Mouse (Mus musculus) thymus, adult 2 months (tissue): Measurements from ENCODE around the gene Ccdc138. TPM values are rescaled to one million over a fixed set of nuclear protein-coding genes. Genes with fewer than 3 reads are reported as not detected.

ENCODE experiments used
- DNase-seq: peaks from one replicate; pipeline ENCODE4 v3.0.0; 2021
- H3K27ac ChIP-seq: fragments of 200-500 bp; 2 replicates; pipeline ENCODE4 v1.5.1; 2012; ENCODE audit warnings: low read length, control low read depth; ENCODE audit not compliant: control insufficient read depth, insufficient read depth
- H3K27me3 ChIP-seq: fragments of 200-500 bp; 2 replicates; pipeline ENCODE4 v1.6.1; 2012; ENCODE audit warnings: mild to moderate bottlenecking, low read length, moderate library complexity, mixed read lengths; ENCODE audit not compliant: control insufficient read depth, insufficient read depth
- H3K36me3 ChIP-seq: fragments of 200-500 bp; 2 replicates; pipeline ENCODE4 v1.6.1; 2012; ENCODE audit warnings: mild to moderate bottlenecking, low read length, moderate library complexity; ENCODE audit not compliant: control insufficient read depth, insufficient read depth
- H3K4me1 ChIP-seq: fragments of 200-500 bp; replicated peaks from 2 replicates; pipeline ENCODE4 v1.6.1; 2012; ENCODE audit warnings: low read length; ENCODE audit not compliant: control insufficient read depth, insufficient read depth
- H3K4me3 ChIP-seq: fragments of 200-500 bp; 2 replicates; pipeline ENCODE4 v1.5.1; 2012; ENCODE audit warnings: mild to moderate bottlenecking, low read length, control low read depth, moderate library complexity; ENCODE audit not compliant: control insufficient read depth, insufficient read depth
- CTCF ChIP-seq: fragments of 200-500 bp; IDR thresholded peaks from 2 replicates; pipeline ENCODE4 v1.5.1; 2012; ENCODE audit warnings: mild to moderate bottlenecking, control low read depth, low read length, moderate library complexity, borderline replicate concordance; ENCODE audit not compliant: control insufficient read depth, poor library complexity, insufficient read depth; ENCODE audit errors: extremely low read depth
- POLR2A ChIP-seq: fragments of 200-500 bp; IDR thresholded peaks from 2 replicates; pipeline ENCODE4 v1.6.1; 2012; ENCODE audit warnings: mild to moderate bottlenecking, low read length, control low read depth, moderate library complexity; ENCODE audit not compliant: control insufficient read depth, poor library complexity, insufficient read depth; ENCODE audit errors: extremely low read depth
- WGBS: fragments of 180-500 bp; shearing (Covaris S2); methylation state at CpG from one replicate; pipeline ENCODE4 v1.1.7; 2018; 5-methylcytosine and 5-hydroxymethylcytosine counted together
- polyA plus RNA-seq: library from polyadenylated mRNA; depleted of rRNA; stranded (reverse); fragments of >200 nt; gene quantifications from 2 replicates; pipeline ENCODE4 v1.2.3, GENCODE M21; 2012

Gene Ccdc138
- polyA plus RNA-seq, 1 experiment, result 1.2 TPM

DNA sequence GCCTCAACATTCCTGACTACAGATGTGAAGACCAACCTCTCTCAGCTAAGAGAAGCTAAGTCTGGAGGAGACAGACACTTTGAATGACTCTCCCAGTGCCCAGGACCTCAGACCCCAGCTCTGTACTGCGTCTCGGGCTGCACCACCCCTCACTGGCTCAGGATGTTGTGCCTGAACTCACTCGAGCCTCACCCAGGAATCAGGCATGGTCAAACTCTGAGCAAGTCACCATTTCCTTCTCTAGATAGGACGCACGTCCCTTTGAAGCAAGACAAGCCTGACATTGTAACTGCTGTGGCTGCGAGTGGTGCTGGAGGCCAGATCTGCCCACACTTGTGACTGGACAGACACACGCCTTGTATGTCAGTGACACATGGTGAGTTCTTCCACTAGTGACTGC, 104.2 kb downstream of the Ccdc138 start:
- WGBS, result 86% methylated on average over 7 of the region's 7 CpGs
- no peak for DNase-seq
- no peak for TF ChIP-seq POLR2A
- no peak for TF ChIP-seq CTCF
- Histone ChIP-seq H3K27ac (no peak overlapping the region), H3K4me3 (no peak overlapping the region), H3K4me1 (no peaks in the 10 kb centered on the region), H3K36me3 (no peaks in the 10 kb centered on the region), H3K27me3 (no peaks in the 10 kb centered on the region)

DNA sequence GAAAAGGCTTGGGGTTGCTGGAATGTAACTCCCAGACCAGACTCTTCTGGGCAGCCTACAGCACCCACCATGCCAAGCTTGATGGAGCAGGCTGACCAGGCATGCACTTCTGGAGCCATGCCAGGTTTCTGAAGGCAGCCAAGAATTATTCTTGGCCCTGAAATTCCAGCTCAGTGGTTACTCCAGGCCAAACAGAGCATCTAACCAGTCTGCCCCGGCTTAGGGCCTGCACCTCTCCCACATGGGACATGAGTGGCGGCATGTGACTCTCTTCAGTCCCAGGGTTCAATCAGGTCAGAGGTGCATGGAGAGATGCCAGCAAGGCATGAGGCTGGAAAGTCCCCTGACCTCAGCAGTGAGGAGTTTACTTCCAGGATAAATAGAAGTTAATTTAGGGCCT, 107.0 kb downstream of the Ccdc138 start:
- Histone ChIP-seq H3K4me3 (no peak overlapping the region), H3K4me1 (no peaks in the 10 kb centered on the region), H3K27me3 (no peaks in the 10 kb centered on the region), H3K27ac (no peak overlapping the region), H3K36me3 (no peaks in the 10 kb centered on the region)
- no peak for DNase-seq
- 91% methylated on average over 2 of the region's 2 CpGs for WGBS
- TF ChIP-seq CTCF, result no peak
- TF ChIP-seq POLR2A, result no peak

DNA sequence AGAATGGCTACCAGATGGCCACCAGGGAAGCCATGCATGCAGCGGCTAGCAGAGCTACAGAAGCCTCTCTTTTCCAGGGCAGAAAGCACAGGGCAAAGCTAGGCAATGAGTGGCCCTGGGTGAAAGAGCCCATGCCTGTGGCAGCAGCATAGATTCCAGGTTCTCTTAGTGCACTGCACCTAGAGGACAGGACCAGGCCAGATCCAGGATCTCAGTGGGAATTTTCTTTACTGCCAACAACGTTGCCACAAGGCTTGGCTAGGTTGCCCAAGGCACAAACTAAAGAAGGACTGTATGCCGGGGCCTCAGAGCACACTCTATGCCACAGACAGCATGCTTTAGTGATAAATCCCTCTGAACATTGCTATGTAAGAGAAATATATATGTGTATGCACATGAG, 108.6 kb downstream of the Ccdc138 start:
- no peak for DNase-seq
- H3K4me1 ChIP-seq, result no peaks in the 10 kb centered on the region
- 91% methylated on average over 3 of the region's 3 CpGs for WGBS
- no peaks in the 10 kb centered on the region for H3K27me3 ChIP-seq
- H3K27ac ChIP-seq, result no peak overlapping the region
- H3K36me3 ChIP-seq, result no peaks in the 10 kb centered on the region
- no peak overlapping the region for H3K4me3 ChIP-seq
- TF ChIP-seq POLR2A (no peak), CTCF (no peak)

DNA sequence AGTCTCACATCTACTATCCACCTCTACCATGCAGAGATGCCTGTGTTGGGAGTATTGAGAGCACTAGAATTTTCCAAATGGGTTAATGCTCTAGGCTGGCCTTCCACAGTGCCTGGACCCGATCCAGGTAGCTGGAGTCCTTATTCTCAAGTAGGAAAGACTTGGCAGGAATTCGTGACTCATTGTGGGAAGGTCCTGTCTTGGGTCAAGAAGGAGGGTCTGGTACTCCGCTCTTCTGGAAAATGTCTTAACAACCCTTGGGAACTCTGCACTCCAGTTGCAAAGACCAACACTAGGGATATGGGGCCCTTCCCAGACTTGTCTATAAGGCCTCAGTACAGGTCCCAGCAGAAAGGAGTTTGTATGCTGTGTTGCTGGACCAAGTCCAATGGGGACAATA, 111.1 kb downstream of the Ccdc138 start:
- WGBS, result 90% methylated on average over 3 of the region's 3 CpGs

DNA sequence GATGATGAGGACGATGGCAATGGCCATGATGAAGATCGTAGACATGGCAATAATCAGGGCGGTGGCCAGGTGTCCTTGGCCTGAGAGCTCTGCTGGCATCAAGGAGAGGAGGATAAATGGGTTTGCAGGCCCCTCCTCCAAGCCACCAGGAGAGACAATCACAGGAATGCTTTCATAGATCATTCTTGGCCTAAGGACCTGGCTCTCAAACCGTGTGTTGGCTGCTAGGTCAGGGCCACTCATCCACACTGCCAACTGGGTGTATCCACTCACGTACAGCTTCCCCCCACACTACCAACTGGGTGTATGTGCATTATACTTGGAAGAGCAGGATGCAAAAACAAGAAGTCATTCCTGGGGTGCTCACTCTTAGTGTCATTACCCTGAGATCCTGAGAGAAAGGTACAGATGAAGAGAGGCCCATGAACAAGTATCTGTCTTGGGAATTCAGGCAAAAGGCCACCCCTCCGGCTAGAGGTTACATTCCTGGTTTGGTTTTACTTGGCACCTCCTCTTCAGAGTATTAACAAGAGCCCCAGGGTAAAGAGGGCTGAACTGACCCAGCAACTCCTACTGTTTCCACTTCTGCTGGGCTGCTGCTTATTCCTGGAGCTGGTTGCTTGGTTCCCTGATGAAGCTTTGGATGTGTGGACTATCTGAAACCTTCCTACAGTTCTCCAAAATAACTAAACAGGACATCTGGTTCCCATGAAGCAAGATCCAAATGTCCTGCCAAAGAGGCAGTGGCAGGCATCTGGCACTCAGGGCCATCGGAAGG, 112.9 kb downstream of the Ccdc138 start:
- Histone ChIP-seq H3K36me3 (no peaks in the 10 kb centered on the region), H3K27me3 (no peaks in the 10 kb centered on the region), H3K27ac (no peak overlapping the region), H3K4me3 (no peak overlapping the region), H3K4me1 (no peaks in the 10 kb centered on the region)
- no peak for DNase-seq
- 91% methylated on average over 7 of the region's 7 CpGs for WGBS
- TF ChIP-seq POLR2A (no peak), CTCF (no peak)

More for the DNA sequence above, 111.1 kb downstream of the Ccdc138 start:
- Histone ChIP-seq H3K4me3 (no peak overlapping the region), H3K27ac (no peak overlapping the region), H3K36me3 (no peaks in the 10 kb centered on the region), H3K27me3 (no peaks in the 10 kb centered on the region), H3K4me1 (no peaks in the 10 kb centered on the region)
- TF ChIP-seq CTCF (no peak), POLR2A (no peak)
- DNase-seq, result no peak

DNA sequence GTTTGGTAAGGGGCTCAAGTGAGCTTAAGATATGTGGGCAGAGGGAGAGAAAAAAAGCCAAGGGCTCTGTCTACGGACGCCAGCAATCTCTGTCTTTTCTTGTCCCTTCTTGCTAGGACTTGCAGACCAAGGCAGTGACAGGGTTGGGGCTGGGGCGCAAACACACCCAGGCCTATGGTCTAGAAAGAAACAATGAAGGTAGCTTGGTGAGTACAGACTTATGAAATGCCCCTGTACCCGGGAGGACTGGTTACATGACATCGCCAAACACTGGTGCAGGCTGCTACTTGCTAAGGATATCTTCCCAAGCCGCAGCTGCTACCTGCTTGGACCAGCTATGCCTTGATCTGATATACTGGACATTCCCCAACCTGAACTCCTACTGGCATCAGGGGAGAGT, 116.9 kb downstream of the Ccdc138 start:
- no peaks in the 10 kb centered on the region for H3K36me3 ChIP-seq
- no peak for TF ChIP-seq CTCF
- no peaks in the 10 kb centered on the region for H3K4me1 ChIP-seq
- no peak overlapping the region for H3K27ac ChIP-seq
- 94% methylated on average over 6 of the region's 6 CpGs for WGBS
- DNase-seq, result no peak
- H3K27me3 ChIP-seq, result no peaks in the 10 kb centered on the region
- no peak overlapping the region for H3K4me3 ChIP-seq

DNA sequence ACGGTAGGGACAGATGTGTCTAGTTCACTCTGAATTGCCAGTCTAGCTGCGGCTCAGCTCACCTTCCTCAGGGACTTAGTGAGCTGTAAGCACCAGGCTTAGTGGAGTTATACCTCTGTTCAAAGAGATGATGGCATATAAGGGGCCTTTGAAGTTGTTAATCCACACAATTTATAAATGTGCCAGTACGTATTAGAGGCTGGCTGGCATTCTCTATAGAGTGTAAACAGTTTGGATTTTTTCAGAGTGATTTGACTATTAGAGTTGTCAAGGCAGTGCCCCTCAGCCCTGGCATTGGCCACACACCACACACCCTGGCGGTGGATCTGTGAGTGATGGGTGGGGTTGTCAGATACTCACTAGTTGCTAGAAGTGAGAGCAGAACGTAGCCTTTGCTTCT, 118.8 kb downstream of the Ccdc138 start:
- Histone ChIP-seq H3K27ac (no peak overlapping the region), H3K27me3 (no peaks in the 10 kb centered on the region), H3K36me3 (no peaks in the 10 kb centered on the region), H3K4me3 (no peak overlapping the region), H3K4me1 (no peaks in the 10 kb centered on the region)
- DNase-seq, result no peak
- no peak for TF ChIP-seq CTCF
- no peak for TF ChIP-seq POLR2A
- 96% methylated on average over 5 of the region's 5 CpGs for whole genome bisulfite sequencing
